Mouse (Mus musculus) common myeloid progenitor, adult 5-6 weeks (primary cell): ENCODE results near the gene Apoh. TPM values are rescaled to one million over a fixed set of nuclear protein-coding genes. Genes with fewer than 3 reads are reported as not detected.
A peak's percentile ranks its signal among the peaks of the same experiment; 100 is the strongest.

Experiments used
- ATAC-seq: replicated peaks from 2 replicates; pipeline ENCODE4 v1.8.0; 2016; ENCODE audit warnings: low read depth, mild to moderate bottlenecking, moderate TSS enrichment, inconsistent platforms; ENCODE audit not compliant: poor library complexity, severe bottlenecking
- total RNA-seq: library from RNA; stranded (forward); fragments of 200-1000, 187-1606 nt; gene quantifications from 2 replicates; pipeline ENCODE4 v1.2.3, GENCODE M21; 2017

Apoh gene
- total RNA-seq, 1 experiment from 2014 or later, result not detected

DNA sequence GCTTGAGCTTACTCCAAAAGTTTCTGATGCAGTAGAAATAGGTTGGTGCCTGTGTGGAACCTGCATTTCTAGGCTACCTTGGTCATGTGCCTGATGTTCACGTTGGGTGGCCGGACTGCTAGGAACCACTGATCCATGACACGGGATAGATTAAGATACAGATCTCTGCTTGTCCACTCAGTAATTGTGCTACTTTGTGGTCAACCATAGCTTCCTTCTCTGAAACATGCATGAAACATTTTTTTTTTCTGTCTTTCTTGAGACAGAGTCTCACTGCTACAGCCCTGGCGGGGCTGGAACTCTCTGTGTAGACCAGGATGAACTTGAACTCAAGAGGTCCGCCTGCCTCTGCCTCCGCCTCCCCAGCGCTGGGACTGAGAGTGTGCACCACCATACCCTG, 33.7 kb downstream of the Apoh start:
- ATAC-seq, result no peak

GRCm38 (mm10) chr11:108377680-108378362, 34.7 kb downstream of the Apoh start:
- peak; percentile 99 for ATAC-seq

- ATAC-seq, result no peak
These were observed 35.2 kb downstream of the Apoh start for GRCm38 (mm10) chr11:108378363-108378751.

- ATAC-seq, result no peak
These were observed 39.5 kb downstream of the Apoh start for GRCm38 (mm10) chr11:108382664-108383063.

GRCm38 (mm10) chr11:108384920-108385665, 41.9 kb downstream of the Apoh start:
- ATAC-seq, result no peak

GRCm38 (mm10) chr11:108385666-108386024, 42.5 kb downstream of the Apoh start:
- ATAC-seq, result no peak

DNA sequence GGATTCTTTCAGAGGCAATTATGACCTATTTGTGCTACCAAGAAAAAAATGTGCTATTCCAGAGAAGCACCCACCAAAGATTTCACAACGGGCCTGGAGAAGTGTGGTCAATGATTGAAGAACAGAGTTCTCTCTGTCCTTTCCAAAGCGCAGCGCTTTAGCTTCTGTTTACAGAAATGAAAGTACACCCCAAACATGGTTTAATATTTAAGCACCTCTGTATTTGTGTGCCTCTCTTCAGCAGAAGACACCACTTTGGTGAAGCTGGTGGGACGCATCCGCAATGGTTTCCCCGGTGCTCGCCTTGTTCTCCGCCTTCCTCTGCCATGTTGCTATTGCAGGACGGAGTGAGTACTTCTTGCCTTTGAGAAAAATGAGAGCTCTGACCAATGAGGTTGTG, 51.9 kb downstream of the Apoh start:
- ATAC-seq, result no peak

- ATAC-seq, result no peak
These were observed 53.1 kb downstream of the Apoh start for GRCm38 (mm10) chr11:108396076-108396829.

GRCm38 (mm10) chr11:108409876-108410644, 66.9 kb downstream of the Apoh start:
- no peak for ATAC-seq

DNA sequence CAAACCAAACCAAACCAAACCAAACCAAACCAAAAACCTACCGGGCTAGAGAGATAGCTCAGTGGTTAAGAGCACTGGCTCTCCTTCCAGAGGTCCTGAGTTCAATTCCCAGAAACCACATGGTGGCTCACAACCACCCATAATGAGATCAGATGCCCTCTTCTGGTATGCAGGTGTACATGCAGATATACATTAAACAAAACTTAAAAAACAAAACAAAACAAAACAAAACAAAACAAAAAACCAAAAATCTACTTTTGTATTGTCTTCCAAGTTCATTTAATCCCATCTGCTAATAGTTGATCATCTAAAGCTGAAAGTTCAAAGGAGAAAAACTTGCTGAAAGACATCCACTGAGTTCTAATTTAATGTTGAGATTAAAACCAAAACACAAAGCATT, 73.2 kb downstream of the Apoh start:
- no peak for ATAC-seq

GRCm38 (mm10) chr11:108418540-108418939, 75.4 kb downstream of the Apoh start:
- peak; percentile 73 for ATAC-seq

- no peak for ATAC-seq
These were observed 76.1 kb downstream of the Apoh start for GRCm38 (mm10) chr11:108419242-108419641.

GRCm38 (mm10) chr11:108420751-108421150, 77.6 kb downstream of the Apoh start:
- ATAC-seq, result no peak

- ATAC-seq, result no peak
These were observed 80.1 kb downstream of the Apoh start for GRCm38 (mm10) chr11:108423221-108423620.

- ATAC-seq, result no peak
These were observed 81.0 kb downstream of the Apoh start for GRCm38 (mm10) chr11:108424111-108424510.

GRCm38 (mm10) chr11:108424889-108425591, 81.9 kb downstream of the Apoh start, which contains the start of gene Cep112:
Gene Cep112 (plus strand): TSS chr11:108425192.
- ATAC-seq, result peak; percentile 97

DNA sequence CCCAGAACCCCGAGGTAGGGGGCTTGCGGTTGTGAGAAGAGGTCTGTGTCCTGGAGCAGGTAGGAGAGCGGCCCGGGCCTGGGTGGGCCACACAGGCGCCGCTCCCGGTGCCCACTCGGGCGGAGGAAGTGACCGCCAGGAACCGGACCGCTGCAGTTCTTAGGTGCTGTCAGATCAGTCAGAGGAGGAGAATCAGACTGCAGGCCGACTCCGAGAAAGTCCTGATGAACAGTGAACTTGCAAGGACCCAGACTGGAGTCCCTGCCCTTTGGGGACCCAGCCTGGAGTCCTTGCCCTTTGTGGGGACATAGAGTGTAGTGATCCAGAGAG, 82.4 kb downstream of the Apoh start:
- no peak for ATAC-seq

DNA sequence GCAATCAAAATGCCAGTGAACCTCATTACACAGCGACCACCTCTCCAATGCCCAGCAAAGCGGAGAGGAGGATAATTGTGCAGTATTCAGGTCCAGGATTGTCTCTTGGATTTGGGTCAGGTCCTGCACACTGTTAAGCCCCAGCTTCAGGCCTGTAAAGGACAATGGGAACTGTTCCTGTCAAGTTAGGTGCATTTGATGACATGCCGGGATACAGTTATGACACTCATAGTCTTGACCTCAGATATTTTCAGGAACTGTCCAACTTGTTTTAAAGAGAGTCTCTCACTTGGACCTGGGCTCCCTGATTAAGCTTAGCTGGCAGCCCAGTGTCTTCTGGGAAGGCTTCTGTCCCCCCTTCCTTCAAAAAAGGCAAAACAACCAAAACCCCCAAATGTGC, 82.9 kb downstream of the Apoh start:
- no peak for ATAC-seq

DNA sequence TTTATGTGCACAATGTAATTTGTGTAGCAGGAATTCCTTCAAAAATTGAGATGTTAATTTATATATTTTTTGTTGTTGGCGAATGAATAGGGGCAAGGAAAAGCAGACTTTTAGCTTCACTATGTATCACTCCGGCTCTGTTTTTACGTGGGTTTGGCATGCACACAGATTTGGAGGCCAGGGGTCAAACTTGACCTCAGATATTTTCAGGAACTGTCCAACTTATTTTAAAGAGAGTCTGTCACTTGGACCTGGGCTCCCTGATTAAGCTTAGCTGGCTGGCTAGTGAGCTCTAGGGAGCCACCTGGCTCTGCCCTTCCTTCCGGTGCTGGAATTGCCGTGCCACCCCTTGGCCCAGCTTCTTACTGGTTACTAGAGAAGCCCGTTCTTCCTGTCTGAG, 84.0 kb downstream of the Apoh start:
- no peak for ATAC-seq

- no peak for ATAC-seq
These were observed 85.9 kb downstream of the Apoh start for GRCm38 (mm10) chr11:108429076-108429475.
